Mouse (Mus musculus): ENCODE results near the gene Irf8. TPM values are rescaled to one million over a fixed set of nuclear protein-coding genes. Genes with fewer than 3 reads are reported as not detected.
"Not testable (repeated sequence)": the region's sequence is repeated elsewhere in the genome, so short reads cannot be mapped to it uniquely, and the experiment has no call there.

Gene Irf8
- polyA plus RNA-seq, 1 experiment: 0.12 TPM

GRCm38 (mm10) chr8:120797019-120797727, 61.0 kb downstream of the Irf8 start:
- H3K36me3 ChIP-seq (ENCODE audit: control insufficient read depth): no peaks in the 10 kb centered on the region
- no peak for TF ChIP-seq TAL1 (IDR thresholded peaks at IDR 0.05; ENCODE audit: low read length)
- H3K27me3 ChIP-seq (ENCODE audit: control insufficient read depth): peaks cover 6% of the 10 kb centered on the region; the same call in 1 of the 2 replicates
- H3K4me1 ChIP-seq (ENCODE audit: control insufficient read depth): no peaks in the 10 kb centered on the region
- H3K4me3 ChIP-seq (replicated peaks): no peak overlapping the region
- H3K9me3 ChIP-seq (ENCODE audit: control insufficient read depth, low read length): no peaks in the 10 kb centered on the region

- Histone ChIP-seq H3K9me3 (ENCODE audit: control insufficient read depth, low read length) (no peaks in the 10 kb centered on the region), H3K36me3 (ENCODE audit: control insufficient read depth) (no peaks in the 10 kb centered on the region), H3K27me3 (ENCODE audit: control insufficient read depth) (peaks cover 6% of the 10 kb centered on the region; the same call in 1 of the 2 replicates), H3K4me3 (replicated peaks) (no peak overlapping the region), H3K4me1 (ENCODE audit: control insufficient read depth) (no peaks in the 10 kb centered on the region)
- TF ChIP-seq GATA1 (IDR thresholded peaks at IDR 0.05; ENCODE audit: low read length) (no peak), TAL1 (IDR thresholded peaks at IDR 0.05; ENCODE audit: low read length) (no peak)
Measured at GRCm38 (mm10) chr8:120800308-120800865, 64.2 kb downstream of the Irf8 start.

GRCm38 (mm10) chr8:120803661-120804375, 67.7 kb downstream of the Irf8 start:
- H3K4me3 ChIP-seq (replicated peaks); H3K9me3 ChIP-seq (ENCODE audit: control insufficient read depth, low read length); H3K27me3 ChIP-seq (ENCODE audit: control insufficient read depth); H3K36me3 ChIP-seq (ENCODE audit: control insufficient read depth); H3K4me1 ChIP-seq (ENCODE audit: control insufficient read depth): not testable (repeated sequence)

GRCm38 (mm10) chr8:120804741-120805140, 68.6 kb downstream of the Irf8 start:
- no peaks in the 10 kb centered on the region for H3K4me1 ChIP-seq (ENCODE audit: control insufficient read depth)
- peaks cover 4% of the 10 kb centered on the region; the same call in 1 of the 2 replicates for H3K27me3 ChIP-seq (ENCODE audit: control insufficient read depth)
- TF ChIP-seq GATA1 (IDR thresholded peaks at IDR 0.05; ENCODE audit: low read length): no peak
- no peak for TF ChIP-seq TAL1 (IDR thresholded peaks at IDR 0.05; ENCODE audit: low read length)
- H3K4me3 ChIP-seq (replicated peaks): no peak overlapping the region
- no peaks in the 10 kb centered on the region for H3K9me3 ChIP-seq (ENCODE audit: control insufficient read depth, low read length)
- no peaks in the 10 kb centered on the region for H3K36me3 ChIP-seq (ENCODE audit: control insufficient read depth)

Other genes with a start within 250 kb of the Irf8 start
- 8.6 and 17.1 TPM in 2 replicates for gene Gins2, start 147.1 kb upstream of the Irf8 start, polyA plus RNA-seq (2012)
- gene 1190005I06Rik, start 88.7 kb upstream of the Irf8 start, polyA plus RNA-seq (2012): 0.18 and 0.20 TPM in 2 replicates
- 0.17 and 0.74 TPM in 2 replicates for gene Gm27021, start 68.3 kb upstream of the Irf8 start, polyA plus RNA-seq (2012)
- gene Cox4i1, start 68.1 kb upstream of the Irf8 start, polyA plus RNA-seq (2012): 36.9 and 50.3 TPM in 2 replicates
- gene Emc8, start 67.8 kb upstream of the Irf8 start, polyA plus RNA-seq (2012): 10.8 and 13.1 TPM in 2 replicates